Mouse (Mus musculus) heart, adult 2 months (tissue): ENCODE results near the gene Akap10.

ENCODE experiments used
- CTCF ChIP-seq: fragments of 200-600 bp; IDR thresholded peaks from 2 replicates; pipeline ENCODE4 v1.8.1; 2022; ENCODE audit warnings: antibody characterized with exemption, mild to moderate bottlenecking, moderate library complexity
- EP300 ChIP-seq: fragments of 200-500 bp; IDR thresholded peaks from 2 replicates; pipeline ENCODE4 v1.6.1; 2011; ENCODE audit warnings: low read depth, low read length, control low read depth; ENCODE audit not compliant: insufficient read depth
- POLR2A ChIP-seq: fragments of 200-500 bp; IDR thresholded peaks from 2 replicates; pipeline ENCODE4 v1.6.1; 2011; ENCODE audit warnings: mild to moderate bottlenecking, low read depth, low read length, control low read depth; ENCODE audit not compliant: insufficient read depth

- no peak for TF ChIP-seq POLR2A
- TF ChIP-seq CTCF = no peak
- no peak for TF ChIP-seq EP300
Measured at GRCm38 (mm10) chr11:61871881-61872280, 58.2 kb downstream of the Akap10 start.
